Mouse (Mus musculus): ENCODE measurements at regions not wholly inside any gene's neighbourhood (a gene's known extent, or its start where the extent isn't known, plus 50 kb on each side); places are given as distances from the start of the nearest gene placed in this dataset.

GRCm38 (mm10) chr16:55539179-55539578 is 241.4 kb upstream of the Zpld1 start:
- TF ChIP-seq CTCF (IDR thresholded peaks at IDR 0.05; ENCODE audit: insufficient read depth, low read depth, low read length), result no peak
- TF ChIP-seq POLR2A (IDR thresholded peaks at IDR 0.05; ENCODE audit: insufficient read depth, low read depth, low read length), result no peak

Data from olfactory bulb, adult 2 months (tissue).